ENCODE assay signal across 20 mouse cellular contexts in genomic region chr1:113395267-113395824, GRCm38 (mm10).
DNase-seq lines count a peak whose midpoint lies in the region; ATAC-seq and TF ChIP-seq lines count a peak whose summit lies in the region.
"Had no signal": no experiment of that assay in that cellular context is flagged by ENCODE, and none has a peak within 500 bp of the region (broad histone marks: within the 10 kb centered on the region; RNA-seq: fewer than 3 reads in every experiment).

No protein-coding gene starts in this region.

- no peak overlapping the region for H3K4me2 ChIP-seq in forebrain, embryonic 15.5 days (replicated peaks)
- no peak overlapping the region for H3K4me2 ChIP-seq in forebrain, embryonic 11.5 days (ENCODE audit: low read depth, low read length, severe bottlenecking)
- no peak overlapping the region for H3K4me2 ChIP-seq in forebrain, embryonic 16.5 days (ENCODE audit: low read length)
- H3K4me2 ChIP-seq: embryonic facial prominence, embryonic 15.5 days; heart, embryonic 13.5 days; hindbrain, embryonic 15.5 days had no signal

- no peak overlapping the region for H3K27ac ChIP-seq in forebrain, embryonic 15.5 days (replicated peaks)
- H3K27ac ChIP-seq in forebrain, embryonic 11.5 days (ENCODE audit: low read depth, low read length) = no peak overlapping the region
- H3K27ac ChIP-seq in layer of hippocampus, adult 2 months = peak overlapping the region; percentile 79
- H3K27ac ChIP-seq in forebrain, embryonic 16.5 days (ENCODE audit: low read length) = no peak overlapping the region
- H3K27ac ChIP-seq: embryonic facial prominence, embryonic 15.5 days; heart, embryonic 13.5 days; hindbrain, embryonic 15.5 days had no signal

- no peak overlapping the region for H3K9ac ChIP-seq in forebrain, embryonic 15.5 days (replicated peaks)
- no peak overlapping the region for H3K9ac ChIP-seq in forebrain, embryonic 11.5 days (ENCODE audit: low read length)
- no peak overlapping the region for H3K9ac ChIP-seq in forebrain, embryonic 16.5 days (replicated peaks; ENCODE audit: low read depth, low read length)
- H3K9ac ChIP-seq: embryonic facial prominence, embryonic 15.5 days; heart, embryonic 13.5 days; hindbrain, embryonic 15.5 days had no signal

- H3K4me1 ChIP-seq in forebrain, embryonic 15.5 days = no peaks in the 10 kb centered on the region
- H3K4me1 ChIP-seq in forebrain, embryonic 11.5 days (replicated peaks; ENCODE audit: control insufficient read depth, insufficient read depth, low read length) = no peaks in the 10 kb centered on the region
- no peaks in the 10 kb centered on the region for H3K4me1 ChIP-seq in forebrain, embryonic 16.5 days (replicated peaks; ENCODE audit: control insufficient read depth, insufficient read depth, low read length)
- H3K4me1 ChIP-seq: embryonic facial prominence, embryonic 15.5 days; heart, embryonic 13.5 days; hindbrain, embryonic 15.5 days had no signal

- TF ChIP-seq CTCF in layer of hippocampus, adult 2 months (conservative IDR thresholded peaks at IDR 0.05) = no peak

- H3K36me3 ChIP-seq in forebrain, embryonic 15.5 days = no peaks in the 10 kb centered on the region
- H3K36me3 ChIP-seq in forebrain, embryonic 11.5 days (ENCODE audit: control insufficient read depth, insufficient read depth, low read length) = no peaks in the 10 kb centered on the region
- no peaks in the 10 kb centered on the region for H3K36me3 ChIP-seq in forebrain, embryonic 16.5 days (ENCODE audit: control insufficient read depth, insufficient read depth)
- H3K36me3 ChIP-seq: embryonic facial prominence, embryonic 15.5 days; heart, embryonic 13.5 days; hindbrain, embryonic 15.5 days had no signal

- no peak for DNase-seq in forebrain, embryonic 11.5 days (ENCODE audit: low spot score)
- DNase-seq in layer of hippocampus, adult 2 months (ENCODE audit: low spot score in 2 of 2) = peak; percentile 33 to 66
- DNase-seq in layer of hippocampus, postnatal 25 days (ENCODE audit: extremely low spot score in 1 of 2, low spot score in 1 of 2) = no peak
- DNase-seq in cerebellum, postnatal 25 days = no peak
- DNase-seq: adrenal gland, postnatal 14 days; cerebellum, adult 2 months; cerebellum, postnatal 10 days; embryo, embryonic 11 days; gastrocnemius, postnatal 10 days; heart, postnatal 36 days had no signal

- H3K4me3 ChIP-seq in forebrain, embryonic 15.5 days = no peak overlapping the region
- no peak overlapping the region for H3K4me3 ChIP-seq in forebrain, embryonic 11.5 days (ENCODE audit: low read depth, low read length)
- H3K4me3 ChIP-seq in layer of hippocampus, adult 2 months = no peak overlapping the region
- H3K4me3 ChIP-seq in forebrain, embryonic 16.5 days (replicated peaks; ENCODE audit: low read length) = no peak overlapping the region
- H3K4me3 ChIP-seq: embryonic facial prominence, embryonic 15.5 days; erythroblast, embryonic 14.5 days; heart, embryonic 13.5 days; hindbrain, embryonic 15.5 days had no signal

- ATAC-seq in forebrain, embryonic 15.5 days (replicated peaks) = peak; percentile 55; the same call in 1 of the 2 replicates
- no peak for ATAC-seq in forebrain, embryonic 11.5 days (replicated peaks; ENCODE audit: low FRiP score)
- ATAC-seq in forebrain, embryonic 16.5 days = peak; percentile 78
- ATAC-seq: activated CD4-positive, CD25-positive, alpha-beta regulatory T cell, adult 4 months; intestine, embryonic 16.5 days; Patski had no signal

- no peaks in the 10 kb centered on the region for H3K27me3 ChIP-seq in forebrain, embryonic 15.5 days
- H3K27me3 ChIP-seq in forebrain, embryonic 11.5 days (ENCODE audit: control insufficient read depth, insufficient read depth, low read length) = no peaks in the 10 kb centered on the region
- no peaks in the 10 kb centered on the region for H3K27me3 ChIP-seq in forebrain, embryonic 16.5 days (replicated peaks; ENCODE audit: control insufficient read depth, insufficient read depth, low read length)
- H3K27me3 ChIP-seq: CH12.LX; embryonic facial prominence, embryonic 15.5 days; heart, embryonic 13.5 days; hindbrain, embryonic 15.5 days; Patski had no signal

- 61% methylated on average over 6 of the region's 6 CpGs for WGBS in forebrain, embryonic 15.5 days
- 86% methylated on average over 6 of the region's 6 CpGs for WGBS in forebrain, embryonic 11.5 days
- WGBS in forebrain, embryonic 16.5 days = 62% methylated on average over 6 of the region's 6 CpGs

- no peaks in the 10 kb centered on the region for H3K9me3 ChIP-seq in forebrain, embryonic 15.5 days
- no peaks in the 10 kb centered on the region for H3K9me3 ChIP-seq in forebrain, embryonic 11.5 days (ENCODE audit: control insufficient read depth, low read length)
- no peaks in the 10 kb centered on the region for H3K9me3 ChIP-seq in forebrain, embryonic 16.5 days (ENCODE audit: control insufficient read depth, low read length)
- H3K9me3 ChIP-seq: embryonic facial prominence, embryonic 15.5 days; heart, embryonic 13.5 days; hindbrain, embryonic 15.5 days had no signal

Comparison
In these comparisons a context has a peak if more than half of its experiments do, and no peak if none do; other contexts are left out.
1. DNase-seq: peak in layer of hippocampus, adult 2 months (2 of 2); none in forebrain, embryonic 11.5 days (single experiment), layer of hippocampus, postnatal 25 days (0 of 2) and cerebellum, postnatal 25 days (0 of 2).